Mouse (Mus musculus) small intestine, adult 2 months (tissue): ENCODE measurements around the gene C2cd3.

Experiments
- CTCF ChIP-seq: fragments of 200-500 bp; IDR thresholded peaks from 2 replicates; pipeline ENCODE4 v1.5.1; 2012; ENCODE audit warnings: low read depth, mild to moderate bottlenecking, control low read depth, inconsistent platforms, low read length, moderate library complexity, mixed read lengths; ENCODE audit not compliant: insufficient replicate concordance, insufficient read length; ENCODE audit errors: extremely low read depth
- POLR2A ChIP-seq: fragments of 200-500 bp; IDR thresholded peaks from 2 replicates; pipeline ENCODE4 v1.6.1; 2012; ENCODE audit warnings: low read depth, mild to moderate bottlenecking, control low read depth, inconsistent platforms, low read length, moderate library complexity

GRCm38 (mm10) chr7:100327514-100327913 lies 44.5 kb upstream of the C2cd3 start:
- TF ChIP-seq CTCF = no peak
- TF ChIP-seq POLR2A = no peak
